Comparison of ENCODE assay signal across 10 mouse cellular contexts in the genomic region with DNA sequence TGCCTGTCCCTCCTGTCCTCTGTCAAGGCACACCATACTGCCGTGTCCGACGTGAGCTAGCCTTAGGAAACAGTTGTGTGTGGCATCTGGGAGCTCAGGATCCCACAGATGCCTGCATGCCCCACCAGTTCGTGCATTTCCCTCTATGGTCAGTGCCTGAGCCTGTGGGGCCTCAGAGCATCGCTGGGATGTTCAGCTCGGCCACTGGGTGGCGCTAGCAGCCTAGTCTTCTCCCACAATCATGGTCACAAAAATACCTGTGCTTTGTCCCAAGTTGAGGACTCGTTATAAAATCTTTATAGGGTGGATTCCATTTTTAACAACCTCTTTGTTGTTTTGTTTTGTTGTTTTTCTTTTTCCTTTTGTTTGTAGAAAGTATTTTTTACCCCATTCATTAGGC. TPM values are rescaled to one million over a fixed set of nuclear protein-coding genes. Genes with fewer than 3 reads are reported as not detected.
DNase-seq lines count a peak whose midpoint lies in the region; ATAC-seq lines count a peak whose summit lies in the region.
"Had no signal": no experiment of that assay in that cellular context is flagged by ENCODE, and none has a peak within 500 bp of the region (broad histone marks: within the 10 kb centered on the region; RNA-seq: fewer than 3 reads in every experiment).

No protein-coding gene starts in this region.

- intact Hi-C loops in heart, postnatal 36 days (cut with DNase I) = loop anchor here (5.0 kb wide), 2 partner anchors 181 to 206 kb away; a partner anchor contains a TSS

- no peak overlapping the region for H3K4me2 ChIP-seq in intestine, embryonic 15.5 days (replicated peaks)
- H3K4me2 ChIP-seq: limb, embryonic 15.5 days had no signal

- no peak overlapping the region for H3K4me3 ChIP-seq in intestine, embryonic 15.5 days (replicated peaks)
- H3K4me3 ChIP-seq: erythroblast, embryonic 14.5 days; limb, embryonic 15.5 days had no signal

- peak; percentile 52 to 60 for DNase-seq in heart, postnatal 36 days
- no peak for DNase-seq in heart, adult 8-10 months (ENCODE audit: low spot score)
- peak; percentile 59 for DNase-seq in urinary bladder, postnatal 25 days (ENCODE audit: low spot score)
- no peak for DNase-seq in urinary bladder, postnatal 10 days (ENCODE audit: low spot score)
- DNase-seq in cerebellum, adult 9-11 months = peak; percentile 49
- DNase-seq in mesoderm, embryonic 11.5 days (ENCODE audit: low read depth, low spot score) = peak; percentile 64
- no peak for DNase-seq in urinary bladder, postnatal 4 days (ENCODE audit: low spot score in 2 of 2)

- no peak overlapping the region for H3K27ac ChIP-seq in intestine, embryonic 15.5 days
- H3K27ac ChIP-seq: limb, embryonic 15.5 days had no signal

- no peaks in the 10 kb centered on the region for H3K9me3 ChIP-seq in intestine, embryonic 15.5 days
- H3K9me3 ChIP-seq: limb, embryonic 15.5 days had no signal

- 0 out of 2 replicates have a peak, but pooled peaks have one; percentile 32 for ATAC-seq in intestine, embryonic 15.5 days

- peaks cover 34% of the 10 kb centered on the region; the same call in 1 of the 2 replicates for H3K36me3 ChIP-seq in intestine, embryonic 15.5 days

- 0 out of 2 replicates have a peak, but pooled peaks cover 2% of the 10 kb centered on the region for H3K4me1 ChIP-seq in intestine, embryonic 15.5 days (replicated peaks)
- H3K4me1 ChIP-seq: limb, embryonic 15.5 days had no signal

- no peak overlapping the region for H3K9ac ChIP-seq in intestine, embryonic 15.5 days
- H3K9ac ChIP-seq: limb, embryonic 15.5 days had no signal

- H3K27me3 ChIP-seq in intestine, embryonic 15.5 days (replicated peaks) = no peaks in the 10 kb centered on the region
- H3K27me3 ChIP-seq: limb, embryonic 15.5 days had no signal

- 31% methylated on average over 8 of the region's 8 CpGs for WGBS in intestine, embryonic 15.5 days

RNA-seq across cellular contexts. Expression of a gene that starts 37.0 kb away (rescaled TPM):
- total RNA-seq in heart, postnatal 36 days (2021) = not detected
- total RNA-seq in heart, adult 8-10 months (2022) = not detected
- 29.6 and 33.9 TPM in 2 replicates for polyA plus RNA-seq in intestine, embryonic 15.5 days (2015; fragmentation: Nextera tagmentation; extraction: Ambion mirVana)
- polyA plus RNA-seq: erythroblast, embryonic 14.5 days had no signal

Comparison
In these comparisons a context has a peak if more than half of its experiments do, and no peak if none do; other contexts are left out.
1. DNase-seq: peak in heart, postnatal 36 days (2 of 2), urinary bladder, postnatal 25 days (single experiment), cerebellum, adult 9-11 months (single experiment) and mesoderm, embryonic 11.5 days (single experiment); none in heart, adult 8-10 months (single experiment), urinary bladder, postnatal 10 days (single experiment) and urinary bladder, postnatal 4 days (0 of 2).